Mouse (Mus musculus): ENCODE data around the gene Rab5b. TPM values are rescaled to one million over a fixed set of nuclear protein-coding genes. Genes with fewer than 3 reads are reported as not detected.

Gene Rab5b
- 71.6 and 74.3 TPM in 2 replicates for polyA plus RNA-seq (2014; fragmentation: Nextera tagmentation; extraction: Ambion mirVana)

DNA sequence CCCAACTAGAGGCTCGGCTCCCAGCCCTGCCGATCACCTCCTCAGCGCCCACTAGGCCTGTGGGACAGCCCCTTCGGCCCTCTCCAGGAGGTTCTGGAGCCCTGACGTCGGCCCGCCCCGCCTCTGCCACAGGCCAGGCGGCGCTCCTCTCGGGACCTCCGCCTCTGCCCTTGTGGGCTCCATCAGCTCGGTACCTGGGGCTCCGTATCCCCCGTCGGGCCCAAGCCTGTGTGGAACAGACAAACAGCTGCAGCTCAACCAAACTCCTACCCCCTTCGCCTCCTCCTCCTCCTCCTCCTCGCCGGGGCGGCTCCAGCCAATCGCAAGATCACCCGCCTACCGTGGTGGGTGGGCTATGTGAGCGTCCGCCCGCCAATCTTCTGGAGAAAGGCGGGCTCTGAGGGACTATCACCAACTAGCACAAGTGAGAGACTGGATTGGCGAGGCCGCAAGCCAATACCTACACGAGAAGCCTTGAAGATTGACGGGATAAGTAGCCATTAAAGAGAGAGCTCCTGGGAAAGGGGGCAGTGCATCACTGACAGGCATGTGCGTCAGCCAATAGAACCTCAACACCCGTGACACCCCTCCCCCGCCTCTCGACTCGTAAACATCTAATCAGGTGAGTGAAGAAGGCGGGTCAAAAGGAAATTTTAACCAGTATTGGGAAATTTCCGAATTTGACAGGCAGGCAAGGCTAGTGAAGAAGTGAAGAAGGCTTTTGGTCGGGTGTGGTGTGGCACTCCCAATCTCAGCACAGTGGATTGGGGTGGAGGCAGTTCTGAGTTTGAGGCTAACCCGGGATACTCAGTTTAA, at the start of gene Rab5b:
Gene Rab5b (minus strand): TSS at position 273 of the 816 bp plus-strand sequence.
- 1% methylated on average over 40 of the region's 40 CpGs for WGBS
- H3K4me1 ChIP-seq (ENCODE audit: control insufficient read depth, insufficient read depth, low read length), result no peaks in the 10 kb centered on the region
- H3K9ac ChIP-seq (replicated peaks; ENCODE audit: low read length), result peak within 1 kb of the TSS; percentile 90
- no peaks in the 10 kb centered on the region for H3K36me3 ChIP-seq (replicated peaks; ENCODE audit: control insufficient read depth, insufficient read depth, low read depth, low read length)
- H3K27ac ChIP-seq (replicated peaks; ENCODE audit: low read depth, low read length), result peak within 1 kb of the TSS; percentile 91
- peak within 1 kb of the TSS; percentile 69 for H3K4me3 ChIP-seq (ENCODE audit: low read depth, low read length)
- peak within 1 kb of the TSS; percentile 62 for H3K4me2 ChIP-seq (ENCODE audit: low read depth, low read length)
- no peaks in the 10 kb centered on the region for H3K27me3 ChIP-seq (ENCODE audit: control insufficient read depth, insufficient read depth, low read length)
- peak; percentile 99 for ATAC-seq (replicated peaks; ENCODE audit: insufficient number of reproducible peaks, low FRiP score, low TSS enrichment, low read depth)
- no peaks in the 10 kb centered on the region for H3K9me3 ChIP-seq (replicated peaks; ENCODE audit: control insufficient read depth, low read length)
- peak; percentile 100 for DNase-seq (ENCODE audit: low spot score)

DNA sequence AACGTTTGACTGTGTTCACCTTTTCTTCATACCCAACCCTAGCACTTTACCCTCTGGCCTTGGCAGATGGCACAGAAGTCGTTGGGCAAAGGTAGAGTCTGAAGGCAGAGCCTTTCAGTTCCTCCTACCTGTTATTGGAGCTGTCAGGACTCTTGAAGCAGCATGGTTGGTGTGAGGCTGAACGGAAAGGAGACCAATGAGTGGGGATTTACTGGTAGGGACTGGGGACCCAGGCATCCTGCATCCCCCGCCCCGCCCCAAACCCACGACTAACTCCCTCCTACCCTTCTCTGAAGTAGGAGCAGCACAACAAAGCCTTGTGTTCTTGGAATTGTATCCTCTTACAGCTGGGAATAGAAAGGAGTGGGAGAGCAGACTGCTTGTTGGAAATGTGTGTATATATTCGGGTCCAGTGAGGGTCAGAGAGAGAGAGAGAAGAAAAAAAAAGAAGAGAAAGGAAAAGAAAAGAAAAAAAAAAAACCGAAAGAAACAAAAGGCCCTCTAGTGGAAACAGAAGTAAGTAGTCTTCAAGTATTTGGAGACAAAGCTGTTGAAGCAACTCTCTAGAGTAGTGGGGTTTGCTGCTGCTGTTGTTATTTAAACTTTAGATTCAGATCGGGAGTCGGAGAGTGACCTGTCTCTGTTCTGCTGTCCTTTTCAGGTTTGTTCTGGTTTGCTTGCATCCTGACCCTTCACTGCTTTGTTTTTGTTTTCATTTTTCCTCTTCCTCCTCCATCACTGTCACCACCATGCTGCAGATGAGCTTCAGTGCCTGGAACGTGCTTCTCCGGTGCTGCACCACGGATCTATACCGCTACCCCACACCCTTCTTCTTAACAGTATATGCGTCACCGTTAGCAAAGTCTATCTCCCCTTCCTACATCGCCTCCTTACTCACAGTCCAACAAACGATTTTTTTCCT, 48.9 kb upstream of the Rab5b start, which contains the start of gene Dgka:
Gene Dgka (minus strand): TSS at position 176 of the 922 bp plus-strand sequence.
- 24% methylated on average over 18 of the region's 18 CpGs for WGBS
- H3K27ac ChIP-seq (replicated peaks; ENCODE audit: low read depth, low read length), result no peak within 1 kb of the TSS

DNA sequence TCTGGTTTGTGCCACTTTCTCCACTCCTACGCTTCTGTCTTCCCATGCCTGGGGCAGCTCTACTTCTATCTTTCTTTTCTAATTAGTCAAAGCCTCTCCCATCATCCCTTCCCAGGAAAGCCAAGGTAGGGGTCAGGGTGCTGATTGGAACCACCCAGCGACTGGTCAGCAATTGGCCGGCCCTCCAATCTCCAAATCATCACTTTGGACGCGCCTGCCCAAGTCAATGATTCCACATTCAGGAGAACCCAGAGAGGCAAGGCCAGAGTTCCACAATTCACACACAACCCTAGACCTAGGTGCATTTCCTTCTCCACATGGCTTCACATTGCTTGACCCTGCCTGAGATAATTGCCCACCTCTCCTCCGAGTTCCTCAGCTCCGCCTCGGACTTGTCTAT, 48.1 kb upstream of the Rab5b start:
- peaks cover 4% of the 10 kb centered on the region; the same call in 1 of the 2 replicates for H3K4me1 ChIP-seq (ENCODE audit: control insufficient read depth, insufficient read depth, low read length)
- H3K9ac ChIP-seq (replicated peaks; ENCODE audit: low read length), result peak overlapping the region; percentile 75
- no peak for DNase-seq (ENCODE audit: low spot score)
- 11% methylated on average over 8 of the region's 8 CpGs for WGBS
- peaks cover 6% of the 10 kb centered on the region for H3K27me3 ChIP-seq (ENCODE audit: control insufficient read depth, insufficient read depth, low read length)
- ATAC-seq (replicated peaks; ENCODE audit: insufficient number of reproducible peaks, low FRiP score, low TSS enrichment, low read depth), result no peak
- H3K4me2 ChIP-seq (ENCODE audit: low read depth, low read length), result peak overlapping the region; percentile 96
- H3K36me3 ChIP-seq (replicated peaks; ENCODE audit: control insufficient read depth, insufficient read depth, low read depth, low read length), result no peaks in the 10 kb centered on the region
- peak overlapping the region; percentile 63 for H3K4me3 ChIP-seq (ENCODE audit: low read depth, low read length)
- no peak overlapping the region for H3K27ac ChIP-seq (replicated peaks; ENCODE audit: low read depth, low read length)
- no peaks in the 10 kb centered on the region for H3K9me3 ChIP-seq (replicated peaks; ENCODE audit: control insufficient read depth, low read length)

More for the DNA sequence above, 48.9 kb upstream of the Rab5b start, which contains the start of gene Dgka:
- H3K36me3 ChIP-seq (replicated peaks; ENCODE audit: control insufficient read depth, insufficient read depth, low read depth, low read length), result no peaks in the 10 kb centered on the region
- H3K4me3 ChIP-seq (ENCODE audit: low read depth, low read length), result peak within 1 kb of the TSS; percentile 63
- peak; percentile 19 for DNase-seq (ENCODE audit: low spot score)
- peaks cover 6% of the 10 kb centered on the region for H3K27me3 ChIP-seq (ENCODE audit: control insufficient read depth, insufficient read depth, low read length)
- H3K4me2 ChIP-seq (ENCODE audit: low read depth, low read length), result peak within 1 kb of the TSS; percentile 96
- H3K4me1 ChIP-seq (ENCODE audit: control insufficient read depth, insufficient read depth, low read length), result peaks cover 4% of the 10 kb centered on the region; the same call in 1 of the 2 replicates
- H3K9ac ChIP-seq (replicated peaks; ENCODE audit: low read length), result peak within 1 kb of the TSS; percentile 75
- H3K9me3 ChIP-seq (replicated peaks; ENCODE audit: control insufficient read depth, low read length), result no peaks in the 10 kb centered on the region
- no peak for ATAC-seq (replicated peaks; ENCODE audit: insufficient number of reproducible peaks, low FRiP score, low TSS enrichment, low read depth)

DNA sequence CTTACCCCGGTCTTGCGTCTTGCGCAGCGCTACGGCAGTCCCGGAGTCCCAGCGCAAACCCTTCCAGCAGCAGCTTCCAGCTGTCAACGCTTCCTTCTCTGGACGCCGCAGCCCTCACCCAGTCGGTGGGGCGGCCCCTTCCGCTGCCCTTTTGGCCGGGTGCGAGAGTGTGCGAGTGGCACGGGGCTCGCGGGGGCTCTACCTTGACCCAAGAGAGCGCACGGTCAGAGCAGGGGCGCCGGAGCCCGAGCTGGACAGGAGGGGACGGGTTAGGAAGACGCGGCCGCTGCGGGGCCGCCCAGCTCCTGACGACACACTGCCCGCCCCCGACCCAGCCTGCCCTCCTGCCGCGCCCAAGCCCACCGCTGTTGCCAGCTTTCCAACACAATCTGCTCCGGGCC, 47.7 kb upstream of the Rab5b start:
- peak overlapping the region; percentile 75 for H3K9ac ChIP-seq (replicated peaks; ENCODE audit: low read length)
- H3K4me1 ChIP-seq (ENCODE audit: control insufficient read depth, insufficient read depth, low read length), result peaks cover 4% of the 10 kb centered on the region; the same call in 1 of the 2 replicates
- no peaks in the 10 kb centered on the region for H3K36me3 ChIP-seq (replicated peaks; ENCODE audit: control insufficient read depth, insufficient read depth, low read depth, low read length)
- peak; percentile 64 for DNase-seq (ENCODE audit: low spot score)
- peak; percentile 51 for ATAC-seq (replicated peaks; ENCODE audit: insufficient number of reproducible peaks, low FRiP score, low TSS enrichment, low read depth)
- WGBS, result under 1% methylated on average over 36 of the region's 37 CpGs
- peaks cover 6% of the 10 kb centered on the region for H3K27me3 ChIP-seq (ENCODE audit: control insufficient read depth, insufficient read depth, low read length)
- H3K4me3 ChIP-seq (ENCODE audit: low read depth, low read length), result peak overlapping the region; percentile 63
- H3K27ac ChIP-seq (replicated peaks; ENCODE audit: low read depth, low read length), result no peak overlapping the region
- H3K9me3 ChIP-seq (replicated peaks; ENCODE audit: control insufficient read depth, low read length), result no peaks in the 10 kb centered on the region
- H3K4me2 ChIP-seq (ENCODE audit: low read depth, low read length), result peak overlapping the region; percentile 96

DNA sequence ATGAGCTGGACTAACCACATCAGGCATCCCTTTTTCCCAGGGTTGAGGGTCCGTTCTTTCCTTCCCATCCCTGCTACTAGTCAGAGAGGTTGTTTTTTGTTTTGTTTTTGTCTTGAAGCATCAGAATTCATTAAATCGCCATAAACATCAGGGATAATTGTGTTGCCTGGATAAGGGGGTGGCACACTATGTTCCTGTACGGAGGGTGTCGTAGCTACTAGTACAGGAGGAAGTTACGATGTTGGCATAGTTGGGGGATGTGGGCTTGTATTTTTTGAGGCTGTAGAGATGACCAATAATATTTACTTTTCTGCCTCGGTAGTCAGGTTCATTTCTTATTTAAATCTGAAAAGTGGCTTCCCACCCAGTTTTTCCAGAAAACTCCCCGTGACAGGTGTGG, 47.2 kb upstream of the Rab5b start:
- Histone ChIP-seq H3K27me3 (ENCODE audit: control insufficient read depth, insufficient read depth, low read length) (peaks cover 6% of the 10 kb centered on the region), H3K4me3 (ENCODE audit: low read depth, low read length) (peak overlapping the region; percentile 63), H3K27ac (replicated peaks; ENCODE audit: low read depth, low read length) (no peak overlapping the region), H3K4me2 (ENCODE audit: low read depth, low read length) (peak overlapping the region; percentile 96), H3K9me3 (replicated peaks; ENCODE audit: control insufficient read depth, low read length) (no peaks in the 10 kb centered on the region), H3K36me3 (replicated peaks; ENCODE audit: control insufficient read depth, insufficient read depth, low read depth, low read length) (no peaks in the 10 kb centered on the region), H3K4me1 (ENCODE audit: control insufficient read depth, insufficient read depth, low read length) (peaks cover 4% of the 10 kb centered on the region; the same call in 1 of the 2 replicates), H3K9ac (replicated peaks; ENCODE audit: low read length) (no peak overlapping the region)
- 9% methylated on average over 7 of the region's 7 CpGs for WGBS
- no peak for DNase-seq (ENCODE audit: low spot score)
- no peak for ATAC-seq (replicated peaks; ENCODE audit: insufficient number of reproducible peaks, low FRiP score, low TSS enrichment, low read depth)

DNA sequence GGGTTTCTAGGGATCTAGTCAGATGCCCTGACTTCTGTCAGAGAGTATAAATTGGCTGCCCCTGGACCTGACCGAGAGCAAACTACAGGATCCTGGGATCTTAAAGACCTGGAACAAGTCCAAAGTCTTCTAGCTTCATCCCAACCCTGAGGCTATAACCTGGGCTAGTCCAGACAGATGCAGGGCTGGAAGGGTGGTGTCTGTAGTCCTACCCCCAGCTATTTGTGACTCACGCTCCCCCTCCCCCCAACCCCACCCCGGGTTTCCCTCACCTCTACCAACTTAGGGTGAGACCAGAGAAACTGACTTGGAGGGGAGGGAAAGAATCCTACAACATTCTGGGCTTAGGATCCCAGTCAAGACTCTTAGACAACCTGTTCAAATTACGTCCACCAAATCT, 46.6 kb upstream of the Rab5b start:
- WGBS, result 37% methylated on average over 4 of the region's 4 CpGs
- Histone ChIP-seq H3K9me3 (replicated peaks; ENCODE audit: control insufficient read depth, low read length) (no peaks in the 10 kb centered on the region), H3K9ac (replicated peaks; ENCODE audit: low read length) (no peak overlapping the region), H3K4me3 (ENCODE audit: low read depth, low read length) (no peak overlapping the region), H3K27ac (replicated peaks; ENCODE audit: low read depth, low read length) (no peak overlapping the region), H3K27me3 (ENCODE audit: control insufficient read depth, insufficient read depth, low read length) (peaks cover 6% of the 10 kb centered on the region), H3K4me1 (ENCODE audit: control insufficient read depth, insufficient read depth, low read length) (peaks cover 4% of the 10 kb centered on the region; the same call in 1 of the 2 replicates), H3K36me3 (replicated peaks; ENCODE audit: control insufficient read depth, insufficient read depth, low read depth, low read length) (no peaks in the 10 kb centered on the region), H3K4me2 (ENCODE audit: low read depth, low read length) (no peak overlapping the region)
- DNase-seq (ENCODE audit: low spot score) (no peak), ATAC-seq (replicated peaks; ENCODE audit: insufficient number of reproducible peaks, low FRiP score, low TSS enrichment, low read depth) (no peak)

DNA sequence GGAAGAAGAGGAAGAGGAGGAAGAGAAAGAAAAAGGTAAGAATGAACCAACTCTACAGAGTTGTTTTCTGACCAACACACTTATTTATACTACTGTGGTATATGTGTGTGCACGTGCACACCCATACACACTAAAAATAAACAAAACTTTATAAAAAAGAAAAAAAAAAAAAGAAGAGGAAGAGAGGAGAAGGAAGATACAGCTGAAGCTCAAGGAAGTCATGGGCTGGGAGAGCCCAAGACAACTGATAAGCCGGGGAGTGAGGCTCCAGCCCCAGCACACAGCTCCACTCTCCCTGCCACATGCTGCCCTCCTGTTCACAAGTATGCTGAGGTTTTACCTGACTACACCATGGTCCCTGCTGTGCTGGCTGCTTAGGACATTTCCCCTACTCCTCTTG, 44.2 kb upstream of the Rab5b start:
- H3K4me3 ChIP-seq (ENCODE audit: low read depth, low read length), result no peak overlapping the region
- no peak for DNase-seq (ENCODE audit: low spot score)

More for the DNA sequence above, 44.2 kb upstream of the Rab5b start:
- no peak for ATAC-seq (replicated peaks; ENCODE audit: insufficient number of reproducible peaks, low FRiP score, low TSS enrichment, low read depth)
- Histone ChIP-seq H3K36me3 (replicated peaks; ENCODE audit: control insufficient read depth, insufficient read depth, low read depth, low read length) (no peaks in the 10 kb centered on the region), H3K9ac (replicated peaks; ENCODE audit: low read length) (no peak overlapping the region), H3K27ac (replicated peaks; ENCODE audit: low read depth, low read length) (no peak overlapping the region), H3K27me3 (ENCODE audit: control insufficient read depth, insufficient read depth, low read length) (peaks cover 6% of the 10 kb centered on the region), H3K9me3 (replicated peaks; ENCODE audit: control insufficient read depth, low read length) (no peaks in the 10 kb centered on the region), H3K4me1 (ENCODE audit: control insufficient read depth, insufficient read depth, low read length) (peaks cover 4% of the 10 kb centered on the region; the same call in 1 of the 2 replicates), H3K4me2 (ENCODE audit: low read depth, low read length) (no peak overlapping the region)
- WGBS, result 67% methylated on average over 2 of the region's 2 CpGs

Measured in embryonic facial prominence, embryonic 11.5 days (tissue).